Mouse (Mus musculus): ENCODE results near the gene Gm10801.
"Not testable (repeated sequence)": the region's sequence is repeated elsewhere in the genome, so short reads cannot be mapped to it uniquely, and the experiment has no call there.

Gene Gm10801

GRCm38 (mm10) chr2:98661937-98662336 lies at the start of gene Gm10801:
TSS of gene Gm10801 (plus strand) at chr2:98662237.
- not testable (repeated sequence) for DNase-seq

GRCm38 (mm10) chr2:98667201-98667600 lies 5.2 kb downstream of the Gm10801 start, which contains the start of gene Gm10800:
TSS of gene Gm10800 (minus strand) at chr2:98667301.
- DNase-seq = not testable (repeated sequence)

GRCm38 (mm10) chr2:98697533-98697932 lies 35.5 kb downstream of the Gm10801 start:
- peak in 1 of 2 experiments; percentile 2 for DNase-seq
